11 mouse cellular contexts compared by ENCODE assay signal in the genomic region with DNA sequence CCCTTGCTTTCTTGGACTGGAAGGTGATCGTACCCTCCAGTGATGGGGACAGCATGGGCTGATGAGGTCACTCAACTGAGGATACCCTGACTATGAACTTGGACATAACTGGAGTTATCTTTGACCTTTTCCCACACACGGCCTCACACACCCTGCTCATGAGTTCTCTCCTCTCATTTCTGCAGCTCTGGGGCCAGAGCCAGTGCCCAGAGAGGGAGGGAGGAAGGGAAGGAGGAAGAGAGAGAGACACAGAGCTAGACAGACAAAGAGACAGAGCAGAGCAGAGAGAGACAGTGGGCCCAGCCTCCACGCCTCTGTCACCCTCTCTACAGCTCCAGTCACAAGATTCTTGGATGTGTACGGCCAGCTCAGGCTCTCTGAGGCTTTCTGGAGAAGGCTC. TPM values are rescaled to one million over a fixed set of nuclear protein-coding genes. Genes with fewer than 3 reads are reported as not detected.
DNase-seq lines count a peak whose midpoint lies in the region; ATAC-seq and TF ChIP-seq lines count a peak whose summit lies in the region.
"Had no signal": no experiment of that assay in that cellular context is flagged by ENCODE, and none has a peak within 500 bp of the region (broad histone marks: within the 10 kb centered on the region; RNA-seq: fewer than 3 reads in every experiment).

No protein-coding gene starts in this region.

- peak overlapping the region; percentile 76 for H3K27ac ChIP-seq in heart, embryonic 10.5 days
- H3K27ac ChIP-seq in lung, embryonic 14.5 days (ENCODE audit: low read depth), result peak overlapping the region; percentile 52; the same call in 1 of the 2 replicates
- H3K27ac ChIP-seq in kidney, embryonic 15.5 days, result peak overlapping the region; percentile 46; the same call in 1 of the 2 replicates
- no peak overlapping the region for H3K27ac ChIP-seq in forebrain, embryonic 13.5 days
- H3K27ac ChIP-seq: hindbrain, embryonic 14.5 days; limb, embryonic 15.5 days; neural tube, embryonic 12.5 days had no signal

- no peak overlapping the region for H3K9ac ChIP-seq in lung, embryonic 14.5 days
- no peak overlapping the region for H3K9ac ChIP-seq in kidney, embryonic 15.5 days
- no peak overlapping the region for H3K9ac ChIP-seq in forebrain, embryonic 13.5 days
- H3K9ac ChIP-seq: hindbrain, embryonic 14.5 days; limb, embryonic 15.5 days; neural tube, embryonic 12.5 days had no signal

- no peak overlapping the region for H3K4me2 ChIP-seq in lung, embryonic 14.5 days
- H3K4me2 ChIP-seq in kidney, embryonic 15.5 days, result no peak overlapping the region
- H3K4me2 ChIP-seq in forebrain, embryonic 13.5 days, result no peak overlapping the region
- H3K4me2 ChIP-seq: hindbrain, embryonic 14.5 days had no signal

- no peak overlapping the region for H3K4me3 ChIP-seq in heart, embryonic 10.5 days
- H3K4me3 ChIP-seq in lung, embryonic 14.5 days (ENCODE audit: low read depth, low read length), result no peak overlapping the region
- no peak overlapping the region for H3K4me3 ChIP-seq in kidney, embryonic 15.5 days (replicated peaks)
- no peak overlapping the region for H3K4me3 ChIP-seq in forebrain, embryonic 13.5 days
- H3K4me3 ChIP-seq: limb, embryonic 15.5 days; neural tube, embryonic 12.5 days had no signal

- peaks cover 11% of the 10 kb centered on the region; the same call in 1 of the 2 replicates for H3K27me3 ChIP-seq in heart, embryonic 10.5 days (ENCODE audit: insufficient read depth, poor library complexity, severe bottlenecking)
- no peaks in the 10 kb centered on the region for H3K27me3 ChIP-seq in lung, embryonic 14.5 days (ENCODE audit: insufficient read depth, low read length)
- no peaks in the 10 kb centered on the region for H3K27me3 ChIP-seq in kidney, embryonic 15.5 days
- no peaks in the 10 kb centered on the region for H3K27me3 ChIP-seq in forebrain, embryonic 13.5 days
- H3K27me3 ChIP-seq: neural tube, embryonic 12.5 days had no signal

- no peak for TF ChIP-seq CTCF in lung, embryonic 14.5 days (IDR thresholded peaks at IDR 0.05; ENCODE audit: low read depth)

- ATAC-seq in lung, embryonic 14.5 days (ENCODE audit: insufficient read depth), result no peak
- no peak for ATAC-seq in kidney, embryonic 15.5 days (replicated peaks; ENCODE audit: low FRiP score)
- ATAC-seq in forebrain, embryonic 13.5 days, result no peak

- no peak for DNase-seq in heart, embryonic 10.5 days (ENCODE audit: low spot score)
- no peak for DNase-seq in heart, adult 8-10 months (ENCODE audit: low spot score)
- no peak for DNase-seq in lung, embryonic 14.5 days
- DNase-seq in lung, postnatal 25 days (ENCODE audit: low spot score), result no peak
- peak; percentile 23 to 27 for DNase-seq in cerebellum, postnatal 25 days
- DNase-seq in spleen, postnatal 14 days (ENCODE audit: low spot score in 2 of 2), result no peak

- 50% methylated on average over 4 of the region's 4 CpGs for WGBS in heart, embryonic 10.5 days
- WGBS in lung, embryonic 14.5 days, result 46% methylated on average over 4 of the region's 4 CpGs
- WGBS in kidney, embryonic 15.5 days, result 66% methylated on average over 4 of the region's 4 CpGs
- WGBS in forebrain, embryonic 13.5 days, result 68% methylated on average over 4 of the region's 4 CpGs

- H3K36me3 ChIP-seq in heart, embryonic 10.5 days, result no peaks in the 10 kb centered on the region
- no peaks in the 10 kb centered on the region for H3K36me3 ChIP-seq in lung, embryonic 14.5 days (ENCODE audit: insufficient read depth)
- no peaks in the 10 kb centered on the region for H3K36me3 ChIP-seq in kidney, embryonic 15.5 days
- H3K36me3 ChIP-seq in forebrain, embryonic 13.5 days (ENCODE audit: poor library complexity, severe bottlenecking), result no peaks in the 10 kb centered on the region
- H3K36me3 ChIP-seq: limb, embryonic 15.5 days; neural tube, embryonic 12.5 days had no signal

- peaks cover 51% of the 10 kb centered on the region for H3K4me1 ChIP-seq in heart, embryonic 10.5 days
- H3K4me1 ChIP-seq in lung, embryonic 14.5 days (ENCODE audit: insufficient read depth), result peaks cover 13% of the 10 kb centered on the region
- peaks cover 53% of the 10 kb centered on the region for H3K4me1 ChIP-seq in kidney, embryonic 15.5 days
- H3K4me1 ChIP-seq in forebrain, embryonic 13.5 days, result peaks cover 22% of the 10 kb centered on the region

- no peaks in the 10 kb centered on the region for H3K9me3 ChIP-seq in heart, embryonic 10.5 days
- H3K9me3 ChIP-seq in lung, embryonic 14.5 days (ENCODE audit: low read depth, low read length), result no peaks in the 10 kb centered on the region
- H3K9me3 ChIP-seq in kidney, embryonic 15.5 days (replicated peaks), result no peaks in the 10 kb centered on the region
- H3K9me3 ChIP-seq in forebrain, embryonic 13.5 days (replicated peaks), result no peaks in the 10 kb centered on the region
- H3K9me3 ChIP-seq: limb, embryonic 15.5 days; neural tube, embryonic 12.5 days had no signal

RNA-seq across cellular contexts. Expression of a gene that starts 3.4 kb away (rescaled TPM):
- 51.3 and 74.6 TPM in 2 replicates for polyA plus RNA-seq in heart, embryonic 10.5 days (2016; fragmentation: Nextera tagmentation; extraction: Ambion mirVana)
- total RNA-seq in heart, adult 8-10 months (2022), result 10 to 100 TPM; 22.5 to 28.3 (median 24.1) TPM
- 45.2 and 52.7 TPM in 2 replicates for polyA plus RNA-seq in lung, embryonic 14.5 days (2014; fragmentation: Nextera tagmentation; extraction: Ambion mirVana)
- 52.8 and 54.3 TPM in 2 replicates for polyA plus RNA-seq in kidney, embryonic 15.5 days (2015; fragmentation: Nextera tagmentation; extraction: Ambion mirVana)
- 52.8 and 58.5 TPM in 2 replicates for polyA plus RNA-seq in forebrain, embryonic 13.5 days (2015; fragmentation: Nextera tagmentation; extraction: Ambion mirVana)

RNA-seq across cellular contexts. Expression of a gene that starts 4.4 kb away (rescaled TPM):
- 1.4 and 1.7 TPM in 2 replicates for polyA plus RNA-seq in heart, embryonic 10.5 days (2016; fragmentation: Nextera tagmentation; extraction: Ambion mirVana)
- total RNA-seq in heart, adult 8-10 months (2022), result 10 to 100 TPM; 32.5 to 56.0 (median 41.7) TPM
- polyA plus RNA-seq in lung, embryonic 14.5 days (2014; fragmentation: Nextera tagmentation; extraction: Ambion mirVana), result 1.6 and 2.4 TPM in 2 replicates
- 2.8 and 4.3 TPM in 2 replicates for polyA plus RNA-seq in kidney, embryonic 15.5 days (2015; fragmentation: Nextera tagmentation; extraction: Ambion mirVana)
- polyA plus RNA-seq in forebrain, embryonic 13.5 days (2015; fragmentation: Nextera tagmentation; extraction: Ambion mirVana), result 0.23 and 0.70 TPM in 2 replicates

RNA-seq across cellular contexts. Expression of a gene that starts 6.6 kb away (rescaled TPM):
- 0.14 and 0.35 TPM in 2 replicates for polyA plus RNA-seq in heart, embryonic 10.5 days (2016; fragmentation: Nextera tagmentation; extraction: Ambion mirVana)
- total RNA-seq in heart, adult 8-10 months (2022), result under 1 TPM in 1 of 4 experiments, not detected in 3; 0.19 TPM
- 0.26 and 0.34 TPM in 2 replicates for polyA plus RNA-seq in lung, embryonic 14.5 days (2014; fragmentation: Nextera tagmentation; extraction: Ambion mirVana)
- polyA plus RNA-seq in kidney, embryonic 15.5 days (2015; fragmentation: Nextera tagmentation; extraction: Ambion mirVana), result 0.22 and 0.47 TPM in 2 replicates
- 0.37 and 0.45 TPM in 2 replicates for polyA plus RNA-seq in forebrain, embryonic 13.5 days (2015; fragmentation: Nextera tagmentation; extraction: Ambion mirVana)

RNA-seq across cellular contexts. Expression of a gene that starts 19.2 kb away (rescaled TPM):
- polyA plus RNA-seq in heart, embryonic 10.5 days (2016; fragmentation: Nextera tagmentation; extraction: Ambion mirVana), result 135 and 186 TPM in 2 replicates
- total RNA-seq in heart, adult 8-10 months (2022), result 10 to 100 TPM; 72.2 to 76.0 (median 74.5) TPM
- polyA plus RNA-seq in lung, embryonic 14.5 days (2014; fragmentation: Nextera tagmentation; extraction: Ambion mirVana), result 95.9 and 109 TPM in 2 replicates
- 118 and 140 TPM in 2 replicates for polyA plus RNA-seq in kidney, embryonic 15.5 days (2015; fragmentation: Nextera tagmentation; extraction: Ambion mirVana)
- polyA plus RNA-seq in forebrain, embryonic 13.5 days (2015; fragmentation: Nextera tagmentation; extraction: Ambion mirVana), result 243 and 274 TPM in 2 replicates

RNA-seq across cellular contexts. Expression of a gene that starts 24.8 kb away (rescaled TPM):
- 42.0 and 46.2 TPM in 2 replicates for polyA plus RNA-seq in heart, embryonic 10.5 days (2016; fragmentation: Nextera tagmentation; extraction: Ambion mirVana)
- 10 to 100 TPM; 17.5 to 20.6 (median 19.5) TPM for total RNA-seq in heart, adult 8-10 months (2022)
- polyA plus RNA-seq in lung, embryonic 14.5 days (2014; fragmentation: Nextera tagmentation; extraction: Ambion mirVana), result 46.0 and 48.4 TPM in 2 replicates
- polyA plus RNA-seq in kidney, embryonic 15.5 days (2015; fragmentation: Nextera tagmentation; extraction: Ambion mirVana), result 55.5 and 56.8 TPM in 2 replicates
- 40.5 and 50.9 TPM in 2 replicates for polyA plus RNA-seq in forebrain, embryonic 13.5 days (2015; fragmentation: Nextera tagmentation; extraction: Ambion mirVana)

Comparison
In these comparisons a context has a peak if more than half of its experiments do, and no peak if none do; other contexts are left out.
1. DNase-seq: peak in cerebellum, postnatal 25 days (2 of 2); none in heart, embryonic 10.5 days (single experiment), heart, adult 8-10 months (single experiment), lung, embryonic 14.5 days (single experiment), lung, postnatal 25 days (single experiment) and spleen, postnatal 14 days (0 of 2).